Mouse (Mus musculus): ENCODE results near the gene Olfr310.

Gene Olfr310

DNA sequence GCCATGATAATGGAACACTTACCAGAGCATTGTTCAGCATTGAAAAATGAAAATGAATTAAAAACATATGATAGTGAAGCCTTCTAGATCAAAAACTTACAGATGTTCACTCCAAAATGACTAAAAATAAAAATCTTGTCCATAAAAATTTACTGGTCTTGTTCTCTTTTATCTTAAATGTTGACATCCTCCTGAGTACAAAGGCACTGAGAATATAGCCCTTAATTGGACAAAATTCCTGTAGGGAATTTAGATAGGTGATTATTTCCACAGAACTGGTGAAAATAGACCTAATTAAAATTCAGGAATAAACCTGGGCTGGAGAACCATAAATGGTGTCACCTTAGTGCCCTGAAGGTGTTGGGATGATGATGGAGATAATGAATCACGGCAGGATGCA lies at the start of gene Olfr310:
Gene Olfr310, minus strand, starts transcription at position 101 of the 400 bp plus-strand sequence.
- no peak for DNase-seq (ENCODE audit: low read depth, low spot score)

DNA sequence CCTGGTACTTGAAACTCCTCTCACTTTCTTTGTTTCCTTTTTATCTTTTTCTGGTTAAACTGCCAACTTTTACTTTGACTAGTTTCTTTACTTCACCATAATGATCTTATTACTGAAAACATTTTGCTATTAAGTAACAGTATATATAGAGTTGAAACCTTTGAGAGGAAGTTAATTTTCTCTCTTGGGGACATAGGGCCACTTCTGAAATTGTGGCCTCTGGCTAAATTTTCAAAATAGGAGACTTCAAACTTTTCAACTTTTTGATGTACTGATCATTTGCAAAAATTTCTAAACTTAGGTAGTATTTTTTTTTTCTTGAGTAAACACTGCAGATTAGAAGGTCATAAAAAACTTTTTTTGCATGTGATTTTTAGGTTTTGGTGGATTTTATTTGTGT lies 48.6 kb upstream of the Olfr310 start, which contains the start of gene Olfr308:
Gene Olfr308, minus strand, starts transcription at position 101 of the 400 bp plus-strand sequence.
- no peak for DNase-seq (ENCODE audit: low read depth, low spot score)

DNA sequence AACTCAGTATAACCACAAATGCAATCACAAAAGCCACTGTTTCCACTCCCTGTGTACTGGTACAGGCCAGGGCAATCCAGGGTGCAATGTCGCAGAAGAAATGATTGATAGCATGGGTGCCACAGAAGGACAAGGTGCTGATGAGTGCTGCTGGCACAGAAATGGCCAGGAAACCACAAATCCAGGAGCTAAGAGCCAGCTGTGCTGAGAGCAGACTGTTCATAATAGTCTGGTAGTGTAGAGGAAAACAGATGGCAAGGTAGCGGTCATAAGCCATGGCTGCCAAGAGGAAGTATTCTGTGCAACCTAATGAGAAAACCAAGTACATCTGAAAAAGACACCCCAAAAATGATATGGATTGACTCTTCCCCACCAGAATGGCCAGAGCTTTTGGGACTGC lies 44.4 kb upstream of the Olfr310 start:
- no peak for DNase-seq (ENCODE audit: low read depth, low spot score)

DNA sequence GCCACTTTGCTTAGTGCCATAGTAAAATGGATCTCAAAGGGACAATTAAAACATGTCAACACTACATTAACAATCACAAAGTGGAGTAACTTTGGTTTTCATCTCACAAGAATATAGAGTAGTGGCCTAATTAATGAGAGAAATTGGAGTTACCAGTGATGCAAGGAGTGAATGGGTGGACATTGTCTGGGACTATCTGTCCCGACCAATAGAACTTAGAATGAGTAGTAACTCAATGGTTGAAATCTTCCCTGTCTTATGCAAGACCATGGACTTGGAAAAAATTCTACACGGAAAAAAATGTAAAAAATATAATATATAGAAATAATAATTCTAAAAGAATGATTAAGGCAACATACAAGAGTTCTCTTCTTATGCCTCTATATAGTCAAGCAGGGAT lies 36.6 kb upstream of the Olfr310 start, which contains the start of gene Olfr309:
Gene Olfr309, minus strand, starts transcription at position 101 of the 400 bp plus-strand sequence.
- DNase-seq (ENCODE audit: low read depth, low spot score): no peak

DNA sequence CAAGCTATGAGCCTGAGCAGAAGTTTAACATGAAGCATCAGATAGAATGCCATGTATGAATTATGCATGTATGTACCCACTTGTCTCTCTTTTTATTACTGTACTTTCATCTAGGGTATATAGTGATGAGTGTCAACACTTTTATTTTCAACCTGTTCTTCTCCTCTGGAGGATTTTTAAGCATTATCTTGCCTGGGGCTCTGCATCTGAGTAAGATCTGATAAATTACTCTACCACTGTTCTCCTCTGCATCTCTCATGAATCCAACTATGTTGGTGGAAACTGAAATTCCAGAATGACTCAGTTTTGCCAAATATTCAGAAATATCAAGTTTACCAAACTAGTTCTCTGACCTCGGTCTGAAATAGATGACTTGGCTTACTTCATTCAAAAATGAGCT lies 30.8 kb downstream of the Olfr310 start, which contains the start of gene Vmn2r76:
Gene Vmn2r76, minus strand, starts transcription at position 101 of the 400 bp plus-strand sequence.
- no peak for DNase-seq (ENCODE audit: low read depth, low spot score)

Data from retina, postnatal 7 days (tissue).